Mouse (Mus musculus): Measurements from ENCODE around the gene Gm8693.
"Not testable (repeated sequence)": the region's sequence is repeated elsewhere in the genome, so short reads cannot be mapped to it uniquely, and the experiment has no call there.

Gene Gm8693

DNA sequence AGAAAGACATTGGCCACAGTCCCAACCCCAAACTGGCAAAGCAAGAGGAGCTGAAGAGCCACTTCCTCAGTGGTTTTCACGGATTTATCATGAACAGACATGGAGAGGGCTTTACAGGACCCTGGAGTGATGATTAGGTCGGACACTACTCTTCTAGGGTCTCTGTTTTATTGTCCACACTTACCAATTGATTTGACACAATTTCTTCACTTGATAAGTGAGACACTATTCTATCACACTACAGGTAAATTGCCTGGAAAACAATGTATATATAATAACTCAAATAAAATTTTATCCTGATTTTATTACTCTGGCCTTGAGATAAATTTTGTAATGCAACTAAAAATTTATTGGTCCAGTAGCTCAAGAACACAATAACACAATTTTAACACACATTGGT, at the start of gene Gm8693:
Gene Gm8693, minus strand, starts transcription at position 101 of the 400 bp plus-strand sequence.
- DNase-seq (ENCODE audit: low spot score in 2 of 2) = not testable (repeated sequence)

GRCm38 (mm10) chr7:22719610-22720009, 27.5 kb upstream of the Gm8693 start, which contains the start of gene Gm4567:
Gm4567 (minus strand) TSS chr7:22719710.
- DNase-seq (ENCODE audit: low spot score in 2 of 2) = not testable (repeated sequence)

DNA sequence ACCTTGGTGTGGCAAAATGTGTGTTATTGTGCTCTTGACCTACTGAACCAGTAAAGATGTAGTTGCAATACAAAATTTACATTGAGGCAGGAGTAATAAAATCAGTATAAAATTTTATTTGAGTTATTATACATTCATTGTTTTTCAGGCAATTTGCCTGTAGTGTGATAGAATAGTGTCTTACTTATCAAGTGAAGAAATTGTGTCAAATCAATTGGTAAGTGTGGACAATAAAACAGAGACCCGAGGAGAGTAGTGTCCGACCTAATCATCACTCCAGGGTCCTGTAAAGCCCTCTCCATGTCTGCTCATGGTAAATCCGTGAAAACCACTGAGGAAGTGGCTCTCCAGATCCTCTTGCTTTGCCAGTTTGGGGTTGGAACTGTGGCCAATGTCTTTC, 34.4 kb downstream of the Gm8693 start, which contains the start of gene Vmn1r155:
Gene Vmn1r155, plus strand, starts transcription at position 301 of the 400 bp plus-strand sequence.
- DNase-seq (ENCODE audit: low spot score in 2 of 2) = not testable (repeated sequence)

Data from urinary bladder, postnatal 36 days (tissue).